Mouse (Mus musculus) thymus, postnatal 4 days (tissue): ENCODE measurements around the gene F2rl3.
A peak's percentile ranks its signal among the peaks of the same experiment; 100 is the strongest.

Experiments
- DNase-seq: peaks from one replicate; pipeline ENCODE4 v3.0.0; 2021

Gene F2rl3

GRCm38 (mm10) chr8:72761322-72762051, at the start of gene F2rl3:
F2rl3 (plus strand) TSS chr8:72761880.
- peak; percentile 69 for DNase-seq

- no peak for DNase-seq
These were observed 49.1 kb upstream of the F2rl3 start for GRCm38 (mm10) chr8:72712569-72712968.

- no peak for DNase-seq
These were observed 45.1 kb upstream of the F2rl3 start for GRCm38 (mm10) chr8:72716594-72716993.

GRCm38 (mm10) chr8:72720541-72720940, 41.1 kb upstream of the F2rl3 start:
- DNase-seq = no peak

- peak; percentile 98 for DNase-seq
These were observed 38.7 kb upstream of the F2rl3 start, which contains the start of gene Sin3b for GRCm38 (mm10) chr8:72722769-72723650. Sin3b (plus strand) TSS chr8:72723285.

- no peak for DNase-seq
These were observed 38.1 kb upstream of the F2rl3 start for GRCm38 (mm10) chr8:72723651-72724001.

- no peak for DNase-seq
These were observed 33.0 kb upstream of the F2rl3 start for GRCm38 (mm10) chr8:72728636-72729035.

GRCm38 (mm10) chr8:72735001-72735400, 26.7 kb upstream of the F2rl3 start:
- DNase-seq = peak; percentile 71

- DNase-seq = no peak
These were observed 24.8 kb upstream of the F2rl3 start for GRCm38 (mm10) chr8:72736868-72737267.

- peak; percentile 78 for DNase-seq
These were observed 15.6 kb upstream of the F2rl3 start for GRCm38 (mm10) chr8:72746061-72746460.

- peak; percentile 9 for DNase-seq
These were observed 11.8 kb upstream of the F2rl3 start for GRCm38 (mm10) chr8:72749846-72750245.

GRCm38 (mm10) chr8:72750266-72750665, 11.4 kb upstream of the F2rl3 start:
- DNase-seq = peak; percentile 2

- DNase-seq = peak; percentile 3
These were observed 10.6 kb upstream of the F2rl3 start for GRCm38 (mm10) chr8:72751126-72751525.

GRCm38 (mm10) chr8:72752289-72752688, 9.4 kb upstream of the F2rl3 start:
- DNase-seq = peak; percentile 2

GRCm38 (mm10) chr8:72753165-72753564, 8.5 kb upstream of the F2rl3 start:
- DNase-seq = peak; percentile 3

- DNase-seq = no peak
These were observed 7.9 kb upstream of the F2rl3 start for GRCm38 (mm10) chr8:72753781-72754180.

- DNase-seq = no peak
These were observed 5.6 kb upstream of the F2rl3 start for GRCm38 (mm10) chr8:72756031-72756430.

GRCm38 (mm10) chr8:72756771-72757390, 4.8 kb upstream of the F2rl3 start:
- DNase-seq = peak; percentile 16

GRCm38 (mm10) chr8:72757426-72758195, 4.1 kb upstream of the F2rl3 start:
- peak; percentile 4 for DNase-seq

- DNase-seq = peak; percentile 13
These were observed 3.4 kb upstream of the F2rl3 start for GRCm38 (mm10) chr8:72758310-72758709.

GRCm38 (mm10) chr8:72760216-72760615, 1.5 kb upstream of the F2rl3 start:
- DNase-seq = peak; percentile 6

GRCm38 (mm10) chr8:72762306-72762705, 626 bp downstream of the F2rl3 start:
- DNase-seq = no peak

GRCm38 (mm10) chr8:72765696-72766095, 4.0 kb downstream of the F2rl3 start:
- DNase-seq = no peak
